Mouse (Mus musculus) right cerebral cortex, postnatal 14 days (tissue): ENCODE measurements around the gene Itih5.

ENCODE experiments used
- DNase-seq: peaks from one replicate; pipeline ENCODE4 v3.0.0; 2022

The Itih5 gene

DNA sequence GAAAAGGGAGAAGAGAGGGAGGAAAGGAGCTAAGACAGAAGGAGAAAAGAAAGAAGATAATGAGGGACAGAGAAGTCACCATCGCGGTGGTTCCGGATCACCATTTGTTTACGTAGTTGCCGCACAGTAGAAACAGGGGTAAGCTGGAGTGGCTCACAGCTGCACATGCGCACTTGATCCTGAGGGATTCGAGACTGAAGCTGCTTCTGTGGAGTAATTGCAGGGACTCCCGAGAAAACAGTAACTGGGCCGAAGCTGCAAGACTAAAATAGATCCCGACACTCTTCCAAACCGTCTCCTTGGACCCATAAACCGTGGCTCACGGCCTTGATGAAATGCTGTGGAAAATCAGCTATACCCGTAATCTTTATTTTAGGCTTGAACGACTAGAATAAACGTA lies 16.6 kb downstream of the Itih5 start:
- no peak for DNase-seq

- no peak for DNase-seq
These were observed 40.2 kb downstream of the Itih5 start for GRCm38 (mm10) chr2:10193553-10193952.

GRCm38 (mm10) chr2:10195162-10195561 lies 41.8 kb downstream of the Itih5 start:
- no peak for DNase-seq

DNA sequence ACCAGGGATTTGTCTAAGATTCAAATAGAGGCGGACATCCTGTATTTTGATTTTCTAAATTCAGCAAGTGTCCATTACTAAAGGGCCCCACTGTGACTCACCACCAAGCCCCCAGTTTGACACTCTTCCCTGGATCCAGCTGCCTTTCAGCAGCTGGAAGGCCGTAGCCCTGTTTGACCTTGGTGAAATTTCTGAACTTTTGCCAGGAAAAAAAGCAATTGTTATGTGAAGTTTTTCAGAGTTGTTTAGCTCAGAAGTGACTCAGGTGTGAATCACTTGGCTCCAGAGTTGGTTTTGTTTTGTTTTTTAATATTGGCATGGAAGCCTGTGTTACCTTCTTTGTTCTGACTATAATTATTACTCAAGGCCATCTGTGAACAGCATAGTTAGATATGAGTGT lies 46.0 kb downstream of the Itih5 start:
- no peak for DNase-seq

- no peak for DNase-seq
These were observed 47.4 kb downstream of the Itih5 start for GRCm38 (mm10) chr2:10200736-10201285.

GRCm38 (mm10) chr2:10204301-10204700 lies 50.9 kb downstream of the Itih5 start:
- no peak for DNase-seq

GRCm38 (mm10) chr2:10213468-10213867 lies 60.1 kb downstream of the Itih5 start:
- DNase-seq, result no peak

DNA sequence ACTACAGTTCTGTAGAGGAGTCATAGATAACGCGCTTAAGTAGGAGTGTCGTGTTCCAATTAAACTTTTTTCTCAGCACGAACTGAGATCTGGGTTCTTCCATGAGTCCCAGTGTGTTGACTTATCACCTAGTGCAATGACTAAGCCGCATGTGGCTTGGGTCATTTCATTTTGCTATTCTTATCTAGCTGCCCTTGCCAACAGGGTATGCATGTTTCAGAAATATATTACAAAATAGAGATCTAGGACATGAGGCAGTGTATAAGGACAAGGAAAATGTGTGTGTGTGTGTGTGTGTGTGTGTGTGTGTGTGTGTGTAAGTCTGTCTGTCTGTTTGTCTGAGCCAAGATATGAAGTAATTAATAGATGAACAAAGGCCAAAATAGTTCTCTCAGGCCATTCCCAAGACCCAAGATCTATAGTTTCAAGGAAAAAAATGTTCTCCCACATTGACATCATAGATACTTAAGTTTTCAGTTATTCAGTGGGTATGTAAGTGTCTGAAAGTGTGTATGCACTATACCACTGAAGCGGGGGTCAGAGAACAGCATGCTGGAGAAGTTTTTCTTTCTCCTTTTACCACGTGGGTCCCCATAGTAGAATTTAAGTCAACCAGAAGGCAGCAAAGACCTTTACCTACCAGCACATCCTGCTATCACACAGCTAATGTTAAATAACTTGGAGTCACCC lies 62.6 kb downstream of the Itih5 start:
- no peak for DNase-seq

GRCm38 (mm10) chr2:10216566-10217247 lies 63.3 kb downstream of the Itih5 start:
- no peak for DNase-seq

GRCm38 (mm10) chr2:10221862-10222261 lies 68.5 kb downstream of the Itih5 start:
- no peak for DNase-seq

DNA sequence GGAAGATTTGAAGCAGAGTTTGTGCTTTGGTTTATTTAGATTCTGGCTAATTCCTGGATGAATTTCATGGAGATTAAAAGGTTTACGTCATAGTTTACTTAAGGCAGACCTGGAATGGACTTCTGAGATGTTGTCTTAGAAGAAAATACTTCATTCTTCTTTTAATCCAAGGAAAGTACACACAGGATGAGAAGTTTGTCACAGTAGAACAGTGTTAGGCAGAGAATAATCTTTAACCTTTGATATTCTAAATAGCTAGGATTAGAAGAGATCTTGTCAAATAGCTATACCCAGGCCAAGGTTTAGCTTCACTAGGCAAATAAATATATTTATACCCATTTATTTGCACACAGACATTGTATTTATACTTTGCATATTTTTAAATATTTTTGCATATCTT lies 73.5 kb downstream of the Itih5 start:
- DNase-seq, result no peak

- no peak for DNase-seq
These were observed 78.6 kb downstream of the Itih5 start for GRCm38 (mm10) chr2:10231971-10232370.

DNA sequence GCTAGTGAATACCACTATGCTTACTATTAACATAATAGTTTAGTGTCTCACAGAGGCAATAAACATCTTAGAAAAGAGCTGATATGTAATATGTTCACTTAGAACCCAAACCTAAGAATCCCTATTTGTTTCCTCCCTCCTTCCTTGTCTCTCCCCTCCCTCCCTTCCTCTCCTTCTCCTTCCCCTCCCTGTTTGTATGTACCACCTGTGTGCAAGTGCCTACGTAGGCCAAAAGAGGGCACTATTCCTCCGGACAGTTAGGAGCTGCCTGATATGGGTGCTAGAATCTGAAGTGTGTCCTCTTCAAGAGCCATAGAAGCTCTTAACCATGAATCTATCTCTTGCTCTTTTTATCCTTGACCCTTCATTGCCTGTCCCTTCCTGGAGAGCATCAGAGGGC lies 83.2 kb downstream of the Itih5 start:
- no peak for DNase-seq

DNA sequence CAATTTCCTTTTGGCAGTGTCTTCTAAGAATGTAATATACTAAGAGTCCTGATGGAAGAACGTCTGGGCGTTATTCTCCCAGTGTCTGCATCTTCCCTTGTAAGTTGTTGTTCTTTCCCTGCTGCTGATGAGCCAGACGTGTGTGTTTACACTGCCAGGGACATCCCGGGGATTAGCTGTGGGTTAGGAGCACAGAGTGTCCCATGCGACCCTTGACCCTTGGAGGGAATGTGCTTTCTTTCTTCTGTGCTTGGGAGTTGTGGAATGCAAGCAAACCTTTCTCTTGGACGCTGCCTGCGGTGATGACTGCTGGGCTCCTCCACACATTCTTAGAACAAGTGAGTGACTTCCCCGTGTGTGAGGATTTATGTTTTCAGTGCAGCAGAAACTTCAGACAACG lies 89.6 kb downstream of the Itih5 start:
- DNase-seq, result no peak

DNA sequence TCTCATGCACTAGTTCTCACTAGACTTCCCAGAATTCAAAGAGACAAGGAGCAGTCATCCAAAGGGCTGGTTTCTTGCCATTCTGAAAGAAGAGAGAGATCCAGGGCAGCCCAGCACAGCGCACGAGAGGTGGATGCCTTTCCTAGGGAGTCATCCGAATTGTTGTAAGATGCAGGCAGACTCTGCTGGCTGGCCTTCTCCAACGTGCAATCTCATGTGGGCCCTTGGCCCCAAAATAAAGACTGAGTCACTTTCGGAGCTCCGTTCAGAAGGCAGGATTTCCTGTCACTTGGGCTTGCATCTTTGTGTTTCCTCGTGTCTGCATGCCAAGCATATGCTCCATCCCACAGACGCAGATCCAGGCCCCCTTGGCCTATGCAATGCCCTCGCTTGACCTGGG lies 97.1 kb downstream of the Itih5 start:
- no peak for DNase-seq

GRCm38 (mm10) chr2:10250926-10251325 lies 97.6 kb downstream of the Itih5 start:
- DNase-seq, result no peak

DNA sequence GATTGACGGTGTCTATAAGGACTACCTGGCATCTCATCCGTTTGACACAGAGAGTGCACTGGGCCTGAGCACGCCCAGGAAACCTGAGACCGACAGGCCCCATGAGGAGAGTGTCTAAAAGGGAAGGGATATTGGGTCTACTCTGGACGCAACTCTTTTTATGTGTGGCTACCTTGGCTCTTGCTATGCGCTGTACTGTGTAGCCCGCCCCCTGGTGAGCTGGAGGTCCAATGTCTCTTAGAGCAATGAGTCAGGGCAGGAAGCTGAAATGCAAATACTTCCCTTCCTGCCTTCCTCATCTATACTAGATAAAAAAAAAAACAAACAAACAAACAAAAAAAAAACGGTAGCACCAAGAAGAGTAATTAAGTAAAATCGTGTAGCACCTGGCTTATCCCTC lies 98.1 kb downstream of the Itih5 start:
- DNase-seq, result no peak

- no peak for DNase-seq
These were observed 98.6 kb downstream of the Itih5 start for GRCm38 (mm10) chr2:10252016-10252415.

DNA sequence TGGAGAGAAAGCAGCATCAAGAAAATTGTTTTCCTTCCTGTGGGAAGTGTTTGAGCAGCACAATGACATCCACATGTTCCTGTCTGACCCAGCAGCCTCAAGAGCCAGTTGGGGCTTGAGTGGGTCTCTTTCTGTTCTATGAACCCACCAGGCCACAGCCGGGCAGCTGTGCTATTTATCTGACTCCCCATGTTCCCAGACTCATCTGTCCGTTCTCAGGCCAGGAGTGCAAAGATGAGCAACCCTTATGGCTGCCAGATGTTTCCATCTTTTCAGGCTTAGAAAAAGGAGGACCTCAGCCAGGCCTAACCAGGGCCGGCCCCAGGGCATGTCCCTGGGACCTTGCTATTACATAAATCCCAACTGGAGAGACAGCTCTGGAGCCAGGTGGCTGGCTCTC lies 100.0 kb downstream of the Itih5 start:
- DNase-seq, result no peak

GRCm38 (mm10) chr2:10256949-10257348 lies 103.6 kb downstream of the Itih5 start:
- DNase-seq, result no peak

- no peak for DNase-seq
These were observed 104.9 kb downstream of the Itih5 start for GRCm38 (mm10) chr2:10258312-10258711.

- no peak for DNase-seq
These were observed 106.7 kb downstream of the Itih5 start for GRCm38 (mm10) chr2:10260109-10260508.

- no peak for DNase-seq
These were observed 108.0 kb downstream of the Itih5 start for GRCm38 (mm10) chr2:10261337-10261736.

GRCm38 (mm10) chr2:10262722-10263121 lies 109.4 kb downstream of the Itih5 start:
- no peak for DNase-seq
